Mouse (Mus musculus) adrenal gland (tissue): ENCODE measurements at regions not wholly inside any gene's neighbourhood (a gene's known extent, or its start where the extent isn't known, plus 50 kb on each side); places are given as distances from the start of the nearest gene placed in this dataset.
"Not testable (repeated sequence)": the region's sequence is repeated elsewhere in the genome, so short reads cannot be mapped to it uniquely, and the experiment has no call there.

Experiments used
- intact Hi-C: fragments of 180-260 bp; cut with DNase I; formaldehyde crosslinking; loops from one replicate; pipeline ENCODE4 v1.15.1; 2025

- intact Hi-C loops, result loop anchor here (2.0 kb wide), 1 partner anchor 1121 kb away; no protein-coding TSS in a partner anchor
Observed at GRCm38 (mm10) chr9:25655767-25656513, 174.6 kb downstream of the Eepd1 start.

- intact Hi-C loops, result loop anchor here (2.0 kb wide), 1 partner anchor 1120 kb away; no protein-coding TSS in a partner anchor
Observed at GRCm38 (mm10) chr9:25656534-25656933, 175.2 kb downstream of the Eepd1 start.

GRCm38 (mm10) chr9:25683635-25684333 lies 202.4 kb downstream of the Eepd1 start:
- intact Hi-C loops, result no loop called here

DNA sequence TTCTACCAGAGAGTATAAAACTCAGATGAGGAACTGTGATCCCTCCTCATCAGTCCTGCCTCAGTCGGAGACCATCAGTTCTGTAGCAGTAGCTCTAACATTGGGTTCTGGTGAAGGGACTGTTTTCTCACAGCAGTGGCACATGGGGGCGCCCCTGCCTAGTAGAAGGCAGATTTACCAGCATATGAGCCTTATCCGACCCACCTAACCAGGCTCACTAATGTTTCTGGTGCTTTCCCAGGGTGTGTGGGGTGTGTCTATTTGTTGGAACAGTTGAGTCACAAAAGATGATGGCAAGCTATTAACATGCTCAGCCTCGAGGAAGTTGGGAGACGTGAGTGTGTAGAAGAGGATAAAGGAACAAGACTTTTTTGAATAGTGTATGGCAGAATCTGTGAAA lies 212.3 kb downstream of the Eepd1 start:
- intact Hi-C loops, result no loop called here

DNA sequence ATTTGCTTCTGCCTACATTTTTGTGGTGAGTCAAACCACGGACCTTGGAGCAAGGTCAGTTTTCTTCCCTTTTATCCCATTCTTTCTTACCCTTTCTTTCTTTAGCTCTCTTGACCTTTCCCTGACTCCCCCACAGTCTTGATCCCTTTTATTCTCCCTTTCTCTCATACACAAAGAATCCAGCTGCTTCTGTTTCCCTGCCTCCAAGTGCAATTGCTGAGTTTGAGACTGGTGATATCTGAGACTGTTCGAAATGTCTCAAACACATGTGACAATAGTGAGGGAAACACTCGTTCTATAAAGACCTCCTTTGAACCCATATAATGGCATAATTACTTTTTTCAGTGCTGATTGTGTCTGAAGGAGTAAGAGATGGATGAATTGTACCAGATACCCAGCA lies 213.7 kb downstream of the Eepd1 start:
- intact Hi-C loops, result no loop called here

GRCm38 (mm10) chr9:25713636-25714035 lies 232.3 kb downstream of the Eepd1 start:
- intact Hi-C loops, result no loop called here

GRCm38 (mm10) chr9:25744162-25744561 lies 262.8 kb downstream of the Eepd1 start:
- intact Hi-C loops, result loop anchor here (5.0 kb wide), 1 partner anchor 1033 kb away; no protein-coding TSS in a partner anchor

DNA sequence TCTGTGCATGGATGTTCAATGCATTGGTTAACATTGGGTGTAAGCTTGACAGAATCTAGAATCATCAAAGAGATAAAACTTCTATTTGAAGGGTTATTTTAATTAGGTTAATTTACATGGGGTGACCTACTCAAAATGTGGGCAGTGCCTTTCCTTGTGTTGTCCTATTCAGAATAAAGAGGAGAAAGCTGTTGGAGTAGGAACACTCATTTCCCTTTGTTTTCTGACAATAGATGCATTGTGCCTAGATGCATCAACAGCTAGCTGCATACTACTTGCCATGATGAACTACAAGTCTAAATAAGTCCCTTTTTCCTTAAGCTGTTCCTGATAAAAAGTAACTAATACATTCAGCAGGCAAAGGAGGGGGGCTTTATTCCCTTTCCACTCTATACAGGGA lies 269.8 kb downstream of the Eepd1 start:
- intact Hi-C loops, result no loop called here

- intact Hi-C loops, result no loop called here
Observed at GRCm38 (mm10) chr9:25773899-25774298, 292.6 kb downstream of the Eepd1 start.

GRCm38 (mm10) chr9:25782631-25783030 lies 301.3 kb downstream of the Eepd1 start:
- intact Hi-C loops, result no loop called here

DNA sequence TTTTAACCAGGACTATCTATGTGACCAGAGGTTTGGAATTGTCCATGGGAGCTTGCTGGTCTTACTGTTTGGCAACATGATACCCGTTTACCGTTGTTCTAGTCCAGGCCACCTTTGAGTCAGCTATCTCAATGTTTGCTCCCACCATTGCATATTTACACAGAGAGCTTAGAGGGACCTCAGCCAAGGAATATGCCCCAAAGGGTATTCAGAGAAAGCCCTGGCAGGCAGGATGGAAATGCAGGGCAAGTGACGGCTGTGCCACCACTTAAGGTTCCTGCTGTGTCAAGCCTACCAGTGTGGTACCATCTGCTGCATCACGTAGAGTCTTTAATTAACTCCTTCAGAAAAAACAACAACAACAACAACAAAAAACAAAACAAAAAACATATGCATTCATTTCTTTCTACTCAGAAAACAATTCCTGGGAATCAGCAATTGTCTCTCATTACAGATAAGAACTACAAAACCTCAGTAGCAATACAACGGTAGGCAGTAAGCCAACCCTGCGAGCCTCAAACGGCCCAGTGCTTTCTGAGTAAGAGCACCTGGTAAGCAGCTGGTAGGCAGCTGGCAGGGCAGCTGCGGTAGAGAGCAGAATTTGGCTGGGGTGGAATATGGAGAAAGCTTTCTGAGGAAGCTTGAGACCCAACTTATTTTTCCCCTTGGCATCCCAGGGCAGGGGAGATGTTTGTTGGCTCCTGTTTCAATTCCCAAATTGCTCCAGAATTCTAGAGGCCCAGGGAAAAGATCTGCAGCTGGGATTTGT lies 314.0 kb downstream of the Eepd1 start:
- intact Hi-C loops, result no loop called here

DNA sequence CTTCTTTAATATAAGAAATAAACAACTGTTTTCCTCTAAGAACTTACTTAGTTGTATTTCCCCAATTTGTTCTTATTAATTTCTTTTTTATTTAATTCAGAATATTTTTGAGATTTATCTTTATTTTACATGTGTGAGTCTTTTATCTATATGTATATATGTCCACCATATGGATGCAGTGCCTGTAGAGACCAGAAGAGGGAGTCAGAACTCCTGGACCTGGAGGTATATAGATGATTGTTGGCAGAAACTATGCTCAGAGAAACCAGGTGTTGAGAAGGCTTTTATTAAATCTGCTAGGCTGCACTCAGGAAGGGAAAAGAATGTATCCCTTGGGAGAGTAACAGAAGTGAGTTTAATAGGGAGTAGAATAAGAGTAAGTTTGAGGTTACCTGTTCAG lies 328.2 kb downstream of the Eepd1 start:
- intact Hi-C loops, result no loop called here

- intact Hi-C loops, result no loop called here
Observed at GRCm38 (mm10) chr9:25833295-25833694, 351.9 kb downstream of the Eepd1 start.

DNA sequence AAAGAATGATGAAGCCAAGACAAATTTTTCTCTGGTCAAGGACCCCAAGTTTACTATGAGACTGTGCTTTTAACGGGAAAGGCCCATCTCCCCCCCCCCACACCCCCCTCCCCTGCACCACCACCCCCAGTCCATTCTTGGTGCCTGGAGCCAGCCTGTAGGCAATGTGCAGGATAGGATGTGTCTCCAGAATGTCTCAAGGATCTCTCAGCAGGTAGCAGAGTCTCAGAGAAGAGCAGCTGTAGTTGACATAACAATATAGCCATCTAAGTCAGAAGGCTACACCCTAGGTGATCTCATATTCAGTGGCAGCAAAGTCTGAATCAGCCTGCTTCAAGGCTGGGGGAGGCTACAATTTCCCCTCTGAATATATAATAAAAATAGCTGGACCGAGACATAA lies 368.6 kb downstream of the Eepd1 start:
- intact Hi-C loops, result not testable (repeated sequence)

DNA sequence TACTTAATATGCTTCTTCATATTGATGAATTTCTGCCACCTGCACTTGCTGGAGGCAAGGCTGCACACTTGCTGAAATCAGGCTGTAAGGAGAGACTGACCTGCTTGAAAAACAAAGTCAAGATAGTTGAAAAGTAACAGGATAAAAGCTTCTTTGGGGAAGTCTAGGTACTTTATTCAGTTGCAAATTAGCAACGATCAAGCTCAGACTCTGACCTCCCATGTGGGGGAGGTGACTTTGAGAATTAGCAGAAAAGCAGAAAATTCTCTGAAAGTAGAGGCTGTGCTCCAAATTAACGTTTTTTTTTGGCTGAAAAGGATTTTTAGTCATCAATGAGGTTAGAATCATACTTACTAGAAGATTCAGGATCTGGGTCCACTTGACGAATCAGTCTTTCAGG lies 369.3 kb downstream of the Eepd1 start:
- intact Hi-C loops, result not testable (repeated sequence)

- intact Hi-C loops, result no loop called here
Observed at GRCm38 (mm10) chr9:25854545-25854944, 373.2 kb downstream of the Eepd1 start.

DNA sequence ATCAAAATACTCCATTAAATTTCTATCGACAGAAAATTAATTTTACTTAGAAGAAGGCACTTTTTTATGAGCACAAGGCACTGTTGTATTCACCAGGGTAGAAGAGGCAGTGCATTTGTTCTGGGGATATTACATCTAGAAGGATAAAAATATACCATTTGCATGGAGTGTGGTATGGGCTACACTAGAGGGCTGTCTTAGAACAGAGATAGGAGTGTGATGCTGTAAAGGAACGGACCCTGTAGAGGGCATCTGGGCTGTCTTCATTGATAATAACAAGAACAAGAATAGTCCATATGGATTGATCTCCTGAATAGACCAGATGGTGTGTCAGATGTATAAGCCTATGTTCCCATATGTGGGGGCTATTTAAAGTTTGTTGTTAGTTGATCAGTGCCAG lies 388.9 kb downstream of the Eepd1 start:
- intact Hi-C loops, result no loop called here

- intact Hi-C loops, result no loop called here
Observed at GRCm38 (mm10) chr9:25896333-25896905, 415.1 kb downstream of the Eepd1 start.
